In the genomic region with DNA sequence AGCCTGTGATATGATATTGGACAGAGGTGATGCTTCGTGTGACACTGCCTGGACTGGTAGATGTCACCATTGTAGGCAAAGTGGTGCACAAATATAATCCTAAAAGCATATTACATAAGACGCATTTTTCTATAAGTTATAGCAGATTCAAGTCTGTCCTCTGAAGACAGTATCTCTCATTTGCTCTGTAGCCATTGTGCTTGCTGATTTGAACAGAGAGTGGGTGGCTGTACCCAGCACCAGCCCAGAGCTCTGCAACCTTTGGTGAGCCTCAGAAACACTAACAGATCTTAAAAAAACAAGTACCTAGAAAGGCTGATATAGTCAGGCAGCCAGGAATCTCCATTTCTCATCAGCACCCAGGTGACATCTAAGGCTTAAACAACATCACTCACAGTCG, we compare ENCODE assay signal across 25 mouse cellular contexts.
A peak's percentile ranks its signal among the peaks of the same experiment; 100 is the strongest.
DNase-seq lines count a peak whose midpoint lies in the region; ATAC-seq lines count a peak whose summit lies in the region.
"Had no signal": no experiment of that assay in that cellular context is flagged by ENCODE, and none has a peak within 500 bp of the region (broad histone marks: within the 10 kb centered on the region; RNA-seq: fewer than 3 reads in every experiment).

No protein-coding gene starts in this region.

- no peak overlapping the region for H3K4me2 ChIP-seq in midbrain, embryonic 11.5 days
- H3K4me2 ChIP-seq in midbrain, embryonic 13.5 days (replicated peaks): no peak overlapping the region
- no peak overlapping the region for H3K4me2 ChIP-seq in neural tube, embryonic 14.5 days (ENCODE audit: low read depth, low read length)
- H3K4me2 ChIP-seq: embryonic facial prominence, embryonic 13.5 days; forebrain, embryonic 12.5 days; forebrain, embryonic 15.5 days; hindbrain, embryonic 12.5 days; hindbrain, embryonic 15.5 days had no signal

- WGBS in midbrain, embryonic 11.5 days: 87% methylated on average over 3 of the region's 3 CpGs
- 89% methylated on average over 3 of the region's 3 CpGs for WGBS in midbrain, embryonic 13.5 days
- 86% methylated on average over 3 of the region's 3 CpGs for WGBS in neural tube, embryonic 14.5 days

- no peak overlapping the region for H3K9ac ChIP-seq in midbrain, embryonic 11.5 days (ENCODE audit: low read length)
- H3K9ac ChIP-seq in midbrain, embryonic 13.5 days (replicated peaks): no peak overlapping the region
- H3K9ac ChIP-seq in neural tube, embryonic 14.5 days (replicated peaks; ENCODE audit: low read depth, low read length): no peak overlapping the region
- H3K9ac ChIP-seq: embryonic facial prominence, embryonic 13.5 days; forebrain, embryonic 12.5 days; forebrain, embryonic 15.5 days; hindbrain, embryonic 12.5 days; hindbrain, embryonic 15.5 days had no signal

- H3K9me3 ChIP-seq in midbrain, embryonic 11.5 days (ENCODE audit: control insufficient read depth, low read length): no peaks in the 10 kb centered on the region
- H3K9me3 ChIP-seq in midbrain, embryonic 13.5 days: no peaks in the 10 kb centered on the region
- H3K9me3 ChIP-seq in neural tube, embryonic 14.5 days (ENCODE audit: control insufficient read depth, low read length): no peaks in the 10 kb centered on the region
- H3K9me3 ChIP-seq: embryonic facial prominence, embryonic 10.5 days; embryonic facial prominence, embryonic 13.5 days; forebrain, embryonic 12.5 days; forebrain, embryonic 15.5 days; heart, embryonic 10.5 days; hindbrain, embryonic 12.5 days; hindbrain, embryonic 15.5 days had no signal

- no peaks in the 10 kb centered on the region for H3K27me3 ChIP-seq in midbrain, embryonic 11.5 days (ENCODE audit: control insufficient read depth, insufficient read depth, low read length)
- no peaks in the 10 kb centered on the region for H3K27me3 ChIP-seq in midbrain, embryonic 13.5 days
- no peaks in the 10 kb centered on the region for H3K27me3 ChIP-seq in neural tube, embryonic 14.5 days (ENCODE audit: control insufficient read depth, insufficient read depth, low read length)
- H3K27me3 ChIP-seq: embryonic facial prominence, embryonic 13.5 days; forebrain, embryonic 12.5 days; forebrain, embryonic 15.5 days; hindbrain, embryonic 12.5 days; hindbrain, embryonic 15.5 days had no signal

- H3K27ac ChIP-seq in midbrain, embryonic 11.5 days (ENCODE audit: low read depth, low read length): no peak overlapping the region
- no peak overlapping the region for H3K27ac ChIP-seq in midbrain, embryonic 13.5 days
- H3K27ac ChIP-seq in neural tube, embryonic 14.5 days (ENCODE audit: low read depth, low read length): 0 out of 2 replicates have a peak overlapping the region, but pooled peaks have one; percentile 10
- H3K27ac ChIP-seq: embryonic facial prominence, embryonic 10.5 days; embryonic facial prominence, embryonic 13.5 days; forebrain, embryonic 12.5 days; forebrain, embryonic 15.5 days; gastrocnemius, adult 2 months; heart, adult 2 months; heart, embryonic 10.5 days; hindbrain, embryonic 12.5 days; hindbrain, embryonic 15.5 days had no signal

- no peaks in the 10 kb centered on the region for H3K4me1 ChIP-seq in midbrain, embryonic 11.5 days (ENCODE audit: control insufficient read depth, insufficient read depth, low read length)
- H3K4me1 ChIP-seq in midbrain, embryonic 13.5 days (replicated peaks): peaks cover 7% of the 10 kb centered on the region
- 0 out of 2 replicates have a peak, but pooled peaks cover 8% of the 10 kb centered on the region for H3K4me1 ChIP-seq in neural tube, embryonic 14.5 days (ENCODE audit: control insufficient read depth, insufficient read depth, low read length)
- H3K4me1 ChIP-seq: embryonic facial prominence, embryonic 13.5 days had no signal

- no peak for DNase-seq in frontal cortex, postnatal 14 days (ENCODE audit: low spot score in 2 of 2)
- peak; percentile 79 for DNase-seq in midbrain, embryonic 11.5 days (ENCODE audit: low spot score, missing footprints)
- DNase-seq in adrenal gland, postnatal 10 days: no peak
- DNase-seq: adrenal gland, adult 8-10 months; adrenal gland, postnatal 36 days; cerebellum, adult 11 months; cerebellum, adult 2 months; cerebellum, adult 9-11 months; cerebellum, postnatal 25 days; embryo, embryonic 11 days; gastrocnemius, adult 2 months; gastrocnemius, postnatal 14 days; heart, adult 2 months had no signal

- no peaks in the 10 kb centered on the region for H3K36me3 ChIP-seq in midbrain, embryonic 11.5 days (ENCODE audit: control insufficient read depth, insufficient read depth, low read length)
- H3K36me3 ChIP-seq in midbrain, embryonic 13.5 days: no peaks in the 10 kb centered on the region
- H3K36me3 ChIP-seq in neural tube, embryonic 14.5 days (ENCODE audit: control insufficient read depth, insufficient read depth, low read length): no peaks in the 10 kb centered on the region
- H3K36me3 ChIP-seq: embryonic facial prominence, embryonic 10.5 days; embryonic facial prominence, embryonic 13.5 days; forebrain, embryonic 12.5 days; forebrain, embryonic 15.5 days; heart, embryonic 10.5 days; hindbrain, embryonic 12.5 days; hindbrain, embryonic 15.5 days had no signal

- H3K4me3 ChIP-seq in midbrain, embryonic 11.5 days (ENCODE audit: low read depth, low read length): no peak overlapping the region
- H3K4me3 ChIP-seq in midbrain, embryonic 13.5 days (replicated peaks): no peak overlapping the region
- no peak overlapping the region for H3K4me3 ChIP-seq in neural tube, embryonic 14.5 days (ENCODE audit: low read depth, low read length)
- H3K4me3 ChIP-seq: embryonic facial prominence, embryonic 10.5 days; embryonic facial prominence, embryonic 13.5 days; erythroblast, embryonic 14.5 days; forebrain, embryonic 12.5 days; forebrain, embryonic 15.5 days; gastrocnemius, adult 2 months; heart, adult 2 months; heart, embryonic 10.5 days; hindbrain, embryonic 12.5 days; hindbrain, embryonic 15.5 days had no signal

- ATAC-seq in frontal cortex, adult (ENCODE audit: low TSS enrichment): peak; percentile 68
- ATAC-seq in midbrain, embryonic 11.5 days (ENCODE audit: low FRiP score): no peak
- no peak for ATAC-seq in midbrain, embryonic 13.5 days
- no peak for ATAC-seq in neural tube, embryonic 14.5 days (ENCODE audit: low read depth)
- ATAC-seq: activated CD4-positive, CD25-positive, alpha-beta regulatory T cell, adult 4 months; forebrain, embryonic 15.5 days had no signal
